Mouse (Mus musculus): Measurements from ENCODE around the gene Fcna.

The Fcna gene

GRCm38 (mm10) chr2:25607761-25608622 is 19.8 kb downstream of the Fcna start, which contains the start of gene Rabl6:
Gene Rabl6 (minus strand): TSS chr2:25608521.
- peak; percentile 88 for DNase-seq

DNA sequence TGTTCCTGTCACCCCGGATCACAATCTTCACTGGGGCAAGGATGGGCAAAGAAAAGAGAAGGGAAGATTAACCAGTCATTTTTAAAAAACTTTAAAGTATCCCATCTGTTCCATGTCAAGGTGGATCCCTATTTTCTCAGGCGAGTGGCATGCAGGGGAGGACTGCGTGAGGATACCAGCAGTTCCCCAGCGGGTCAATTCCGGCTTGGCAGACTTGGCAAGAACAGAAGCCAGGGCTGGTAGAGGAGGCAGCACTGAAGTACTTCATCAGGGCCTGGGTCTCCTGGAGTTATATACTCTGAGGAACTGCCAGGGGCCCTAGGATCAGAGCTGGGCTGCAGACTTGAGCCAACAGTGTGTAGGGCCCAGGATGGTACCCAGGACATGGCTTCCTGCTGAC is 25.3 kb downstream of the Fcna start:
- DNase-seq, result no peak

DNA sequence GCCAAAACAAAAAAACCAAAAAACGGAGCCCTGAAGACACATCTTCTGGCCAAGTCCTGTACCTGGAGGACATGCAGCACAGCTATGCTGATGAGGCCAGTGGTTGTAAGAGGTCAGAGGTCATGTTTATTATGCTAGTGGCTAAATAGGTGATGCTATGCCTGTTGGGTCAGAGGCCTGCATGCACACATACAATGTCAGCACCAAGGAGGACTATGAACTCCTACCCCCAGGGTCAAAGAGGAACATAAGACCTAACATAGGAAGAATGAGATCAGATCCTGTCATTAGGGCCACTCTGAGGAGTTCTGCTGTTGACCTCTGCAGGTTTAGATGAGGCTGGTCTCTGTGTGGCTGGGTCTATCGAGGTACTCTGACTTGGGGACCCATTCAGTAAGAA is 27.8 kb downstream of the Fcna start:
- no peak for DNase-seq

GRCm38 (mm10) chr2:25598749-25599148 is 29.1 kb downstream of the Fcna start:
- DNase-seq, result no peak

GRCm38 (mm10) chr2:25596765-25597510 is 30.9 kb downstream of the Fcna start:
- no peak for DNase-seq

DNA sequence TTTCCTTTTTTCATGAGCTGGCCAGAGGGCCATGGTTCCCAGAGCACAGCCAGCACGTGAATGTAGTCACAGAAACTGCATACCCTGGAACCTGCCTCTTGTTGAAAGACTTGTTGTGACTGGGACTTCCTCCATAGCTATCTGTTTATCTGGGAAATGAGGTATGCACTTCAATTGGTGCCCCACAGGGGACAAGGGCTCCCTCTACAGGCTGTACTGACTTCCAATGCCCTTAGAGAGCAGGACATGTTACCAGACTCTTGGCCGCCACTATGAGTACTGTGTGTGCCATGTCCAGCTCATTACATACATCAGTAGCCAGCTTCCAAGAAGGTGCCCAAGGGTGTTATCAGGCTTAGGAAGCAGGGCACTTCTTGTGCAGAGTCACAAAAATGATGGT is 36.0 kb downstream of the Fcna start:
- peak; percentile 38 for DNase-seq

DNA sequence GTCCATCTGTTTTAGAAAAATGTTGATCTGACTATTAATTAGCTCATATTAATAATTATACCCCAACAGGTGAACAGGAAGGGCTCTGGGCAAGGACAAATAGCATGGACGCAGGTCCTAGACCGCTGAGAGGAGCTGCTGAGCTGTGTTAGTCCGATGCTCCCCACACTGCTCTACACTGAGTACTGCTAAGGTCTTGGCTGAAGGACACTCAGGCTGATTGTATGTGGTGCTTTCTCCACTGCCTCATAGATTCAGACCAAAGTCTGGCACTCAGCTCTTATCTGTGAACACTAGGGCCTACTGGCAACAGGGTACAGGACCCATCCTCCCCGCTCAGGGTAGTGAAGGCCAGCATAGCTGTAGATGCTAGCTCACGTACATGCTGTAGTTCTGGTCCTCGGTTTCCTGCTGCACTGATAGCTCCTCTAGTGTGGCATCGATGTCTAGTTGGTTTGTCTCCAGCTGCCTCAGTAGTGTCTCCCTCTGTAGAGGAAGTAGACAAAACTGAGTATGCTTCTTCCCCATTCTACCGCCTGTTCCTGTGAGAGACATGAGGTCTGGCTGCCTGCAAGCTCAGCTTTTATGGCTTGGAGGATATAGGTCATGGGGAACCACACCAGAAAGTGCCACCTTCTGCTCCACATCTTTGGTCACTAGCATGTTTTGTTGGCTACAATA is 39.5 kb downstream of the Fcna start:
- DNase-seq, result no peak

GRCm38 (mm10) chr2:25587290-25587689 is 40.5 kb downstream of the Fcna start:
- DNase-seq, result no peak

DNA sequence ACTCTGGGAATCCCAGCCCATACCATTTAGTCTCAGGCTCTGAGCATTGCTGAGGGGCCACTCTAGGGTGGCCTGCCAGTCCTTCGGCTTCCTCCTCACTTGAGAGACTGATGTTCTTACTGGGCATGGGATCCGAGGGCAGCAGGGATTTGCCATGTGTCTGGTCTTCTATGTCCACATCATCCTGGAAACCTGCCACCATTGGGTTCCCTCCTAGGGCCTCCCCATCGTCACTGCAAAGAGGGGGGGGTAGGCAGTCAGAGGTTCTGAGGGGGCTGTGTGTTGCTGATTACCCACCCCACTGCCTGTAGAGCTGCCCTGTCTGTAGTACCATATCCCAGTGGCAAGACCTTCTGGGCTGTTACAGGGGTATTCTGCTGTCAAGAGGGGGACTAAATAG is 42.2 kb downstream of the Fcna start:
- no peak for DNase-seq

- no peak for DNase-seq
Measured at GRCm38 (mm10) chr2:25584856-25585255, 43.0 kb downstream of the Fcna start.

DNA sequence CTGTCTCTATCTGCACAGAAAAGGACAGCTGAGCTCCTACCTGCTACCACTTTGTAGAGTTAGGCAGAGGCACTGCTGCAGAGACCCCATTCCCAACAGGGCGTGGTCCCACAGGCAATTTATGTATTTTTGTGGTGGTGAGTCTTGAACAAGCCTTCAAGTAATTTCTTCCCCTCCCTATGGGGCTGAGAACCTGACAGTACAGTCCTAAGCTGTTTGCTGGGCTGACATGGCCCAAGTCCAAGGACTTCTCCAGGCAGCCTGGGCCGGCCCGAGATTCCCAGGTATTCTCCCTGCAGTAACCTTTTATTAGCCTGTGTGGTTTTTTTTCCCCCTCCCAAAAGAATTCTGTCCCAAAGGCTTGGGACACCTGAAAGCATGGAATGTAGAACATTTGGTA is 43.7 kb downstream of the Fcna start:
- no peak for DNase-seq

DNA sequence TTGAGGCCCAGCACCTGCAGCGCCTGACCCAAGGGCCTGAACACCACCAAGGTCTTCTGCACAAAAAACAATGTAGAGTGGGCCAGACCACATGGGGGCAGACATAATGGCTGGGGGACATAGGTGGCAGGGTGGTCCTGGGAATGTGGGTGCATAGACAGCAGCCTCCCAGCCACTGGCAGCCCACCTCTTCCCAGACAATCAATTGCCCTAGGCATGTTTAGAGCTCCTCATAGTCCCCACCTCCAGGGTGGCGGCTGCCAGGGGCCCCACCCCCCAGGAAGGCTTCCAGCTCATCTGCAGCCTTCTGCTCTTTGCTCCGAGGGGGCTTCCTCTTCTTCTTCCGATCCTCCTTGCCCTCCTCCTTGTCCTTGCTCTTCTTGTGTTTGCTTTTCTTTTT is 44.3 kb downstream of the Fcna start:
- no peak for DNase-seq

- DNase-seq, result no peak
Measured at GRCm38 (mm10) chr2:25583120-25583481, 44.7 kb downstream of the Fcna start.

GRCm38 (mm10) chr2:25582466-25583119 is 45.2 kb downstream of the Fcna start:
- DNase-seq, result peak; percentile 40

DNA sequence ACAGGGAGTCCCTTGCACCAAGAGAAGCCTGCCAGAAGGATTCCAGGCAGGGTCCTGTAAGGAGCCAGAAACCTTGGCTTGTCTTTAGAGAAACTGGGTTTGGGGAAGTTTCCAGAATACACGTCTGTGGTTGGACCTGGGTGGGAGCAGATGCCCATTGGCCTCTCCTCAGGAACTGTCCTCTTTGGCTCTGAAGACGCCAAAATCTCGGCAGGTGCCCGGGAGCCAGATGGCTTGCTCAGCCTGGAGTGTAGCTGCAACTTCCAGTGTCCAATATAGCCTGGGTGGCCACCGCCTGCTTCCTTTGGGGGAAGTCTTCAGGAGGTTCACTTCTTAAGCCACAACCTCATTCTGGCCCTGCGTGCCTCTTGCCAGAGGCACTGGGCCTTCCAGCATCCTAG is 45.9 kb downstream of the Fcna start:
- no peak for DNase-seq

DNA sequence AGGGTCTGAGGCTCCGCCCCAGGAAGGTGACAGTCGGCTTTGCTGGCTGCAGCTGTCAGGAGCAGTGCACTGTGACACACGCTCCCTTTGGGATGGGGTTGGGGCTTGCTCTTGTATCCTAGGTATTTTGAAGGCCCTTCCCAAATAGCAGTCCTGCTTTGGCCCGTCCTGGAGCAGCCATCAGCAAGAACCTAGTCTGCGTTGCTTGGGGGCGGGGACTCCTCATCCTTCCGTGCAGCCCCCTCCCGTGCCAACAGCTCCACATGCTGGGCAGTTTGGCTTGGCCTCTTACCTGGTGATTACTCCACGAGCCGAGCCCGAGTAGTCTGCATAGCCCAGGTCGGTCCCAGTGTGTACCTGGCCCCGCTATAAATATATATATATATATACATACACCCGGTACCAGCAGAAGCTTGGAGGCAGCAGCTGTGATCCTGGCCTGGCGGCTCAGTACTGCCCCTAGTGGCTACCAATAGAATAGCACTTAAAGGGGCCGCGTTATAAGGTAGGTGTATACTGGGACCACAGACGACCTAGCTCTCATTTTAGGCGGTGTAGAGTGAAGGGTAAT is 46.5 kb downstream of the Fcna start, which contains the start of gene Ajm1:
Gene Ajm1, minus strand, starts transcription at position 464 of the 571 bp plus-strand sequence.
- peak; percentile 60 for DNase-seq

- DNase-seq, result no peak
Measured at GRCm38 (mm10) chr2:25580621-25581101, 47.2 kb downstream of the Fcna start.

DNA sequence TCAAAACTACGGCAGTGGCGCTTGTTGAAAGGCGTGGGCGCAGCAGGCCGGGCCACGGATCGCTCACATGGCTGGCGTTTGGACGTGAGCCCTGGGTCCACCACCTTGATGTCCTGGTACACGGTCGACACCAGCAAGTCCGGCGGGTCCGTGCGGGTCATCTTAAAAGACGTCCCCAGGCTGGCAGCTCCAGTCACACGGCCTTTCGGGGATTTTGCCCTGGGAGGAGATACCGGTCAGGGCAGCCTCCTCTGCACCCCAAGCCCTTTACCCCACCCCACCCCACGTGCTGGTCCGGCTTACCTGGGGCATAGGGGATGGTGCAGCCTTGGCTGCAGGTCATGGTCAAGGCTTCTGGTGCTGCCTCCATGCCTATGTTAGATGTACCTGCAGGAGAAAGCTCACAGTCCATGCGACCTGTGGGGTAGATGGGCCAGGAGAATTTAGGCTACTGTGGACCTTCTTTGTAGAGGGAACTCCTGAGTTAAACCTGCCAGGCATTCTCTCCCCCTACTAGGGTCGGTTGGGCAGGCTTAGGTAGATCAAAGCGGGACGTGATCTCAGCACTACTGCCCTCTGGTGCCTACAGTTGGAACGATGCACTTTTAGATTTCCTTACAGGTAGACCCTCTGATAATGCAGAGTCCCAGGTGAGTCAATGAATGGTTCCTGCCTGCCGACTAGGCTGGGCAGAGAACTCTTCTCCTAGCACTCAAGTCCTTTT is 47.9 kb downstream of the Fcna start:
- peak; percentile 45 for DNase-seq

GRCm38 (mm10) chr2:25578796-25579736 is 48.8 kb downstream of the Fcna start:
- no peak for DNase-seq
